Mouse (Mus musculus): ENCODE results near the gene Hint2. TPM values are rescaled to one million over a fixed set of nuclear protein-coding genes. Genes with fewer than 3 reads are reported as not detected.

Gene Hint2
- polyA plus RNA-seq, 1 experiment from 2014 or later, result 120 TPM

DNA sequence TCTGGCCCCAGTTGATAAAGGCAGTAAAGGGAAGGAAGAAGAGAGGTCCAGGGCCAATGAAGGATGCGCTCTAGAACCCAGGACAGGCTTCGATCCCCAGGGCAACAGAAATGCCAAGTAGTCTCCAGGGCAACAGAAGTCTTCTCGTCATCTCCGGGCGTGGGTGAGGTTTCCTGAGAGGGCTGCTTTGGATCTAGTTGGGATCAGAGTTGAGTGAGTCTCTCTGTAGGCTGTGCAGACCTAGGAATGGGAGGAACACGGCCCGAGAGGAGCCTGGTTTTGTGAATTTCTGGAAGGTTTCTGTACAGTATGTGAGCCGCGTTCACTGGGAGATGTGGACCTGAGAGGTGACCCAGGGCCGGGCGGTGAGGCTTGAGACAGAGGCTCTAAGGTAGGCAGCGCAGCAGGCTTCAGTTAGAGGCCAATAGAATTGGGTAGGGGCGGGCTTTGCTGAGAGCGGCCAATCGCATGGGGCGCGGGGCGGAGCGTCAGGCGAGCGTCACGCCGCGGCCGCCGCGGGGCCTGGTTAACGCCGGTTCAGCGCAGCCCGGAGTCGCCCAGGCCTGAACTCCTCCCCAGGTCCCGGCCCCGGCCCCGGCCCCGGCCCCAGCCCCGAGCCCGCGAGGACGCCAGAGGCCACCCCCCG lies 12.6 kb upstream of the Hint2 start, which contains the start of the genes Tmem8b and Fam221b:
Gene Tmem8b, plus strand, starts transcription at position 190 of the 646 bp plus-strand sequence.
Gene Fam221b, minus strand, starts transcription at position 364 of the 646 bp plus-strand sequence.
- ATAC-seq (ENCODE audit: low read depth), result peak; percentile 96
- Histone ChIP-seq H3K4me1 (replicated peaks; ENCODE audit: control insufficient read depth, insufficient read depth, low read length) (peaks cover 12% of the 10 kb centered on the region; the same call in 1 of the 2 replicates), H3K27me3 (ENCODE audit: control insufficient read depth, insufficient read depth, low read depth, low read length) (peaks cover 9% of the 10 kb centered on the region; the same call in 1 of the 2 replicates), H3K27ac (ENCODE audit: low read length) (peak within 1 kb of the TSS; percentile 14), H3K4me3 (ENCODE audit: low read length) (peak within 1 kb of the TSS; percentile 80), H3K4me2 (ENCODE audit: low read depth, low read length) (peak within 1 kb of the TSS; percentile 68), H3K9ac (ENCODE audit: low read length) (peak within 1 kb of the TSS; percentile 91), H3K9me3 (ENCODE audit: control insufficient read depth, low read length) (no peaks in the 10 kb centered on the region), H3K36me3 (ENCODE audit: control insufficient read depth, insufficient read depth, low read length) (no peaks in the 10 kb centered on the region)
- WGBS, result 1% methylated on average over 28 of the region's 41 CpGs

GRCm38 (mm10) chr4:43666412-43666811 lies 10.1 kb upstream of the Hint2 start:
- Histone ChIP-seq H3K36me3 (ENCODE audit: control insufficient read depth, insufficient read depth, low read length) (no peaks in the 10 kb centered on the region), H3K4me2 (ENCODE audit: low read depth, low read length) (no peak overlapping the region), H3K4me3 (ENCODE audit: low read length) (no peak overlapping the region), H3K4me1 (replicated peaks; ENCODE audit: control insufficient read depth, insufficient read depth, low read length) (peaks cover 10% of the 10 kb centered on the region; the same call in 1 of the 2 replicates), H3K27ac (ENCODE audit: low read length) (no peak overlapping the region), H3K9ac (ENCODE audit: low read length) (no peak overlapping the region), H3K9me3 (ENCODE audit: control insufficient read depth, low read length) (no peaks in the 10 kb centered on the region), H3K27me3 (ENCODE audit: control insufficient read depth, insufficient read depth, low read depth, low read length) (peaks cover 16% of the 10 kb centered on the region)
- 19% methylated on average over 4 of the region's 4 CpGs for WGBS
- ATAC-seq (ENCODE audit: low read depth), result no peak

- Histone ChIP-seq H3K27me3 (ENCODE audit: control insufficient read depth, insufficient read depth, low read depth, low read length) (peaks cover 2% of the 10 kb centered on the region; the same call in 1 of the 2 replicates), H3K4me1 (replicated peaks; ENCODE audit: control insufficient read depth, insufficient read depth, low read length) (peaks cover 6% of the 10 kb centered on the region), H3K9ac (ENCODE audit: low read length) (no peak overlapping the region), H3K4me2 (ENCODE audit: low read depth, low read length) (peak overlapping the region; percentile 49), H3K4me3 (ENCODE audit: low read length) (peak overlapping the region; percentile 78), H3K36me3 (ENCODE audit: control insufficient read depth, insufficient read depth, low read length) (no peaks in the 10 kb centered on the region), H3K27ac (ENCODE audit: low read length) (no peak overlapping the region), H3K9me3 (ENCODE audit: control insufficient read depth, low read length) (no peaks in the 10 kb centered on the region)
- no peak for ATAC-seq (ENCODE audit: low read depth)
- 50% methylated on average over 4 of the region's 4 CpGs for WGBS
These were observed 880 bp upstream of the Hint2 start for GRCm38 (mm10) chr4:43657146-43657545.

DNA sequence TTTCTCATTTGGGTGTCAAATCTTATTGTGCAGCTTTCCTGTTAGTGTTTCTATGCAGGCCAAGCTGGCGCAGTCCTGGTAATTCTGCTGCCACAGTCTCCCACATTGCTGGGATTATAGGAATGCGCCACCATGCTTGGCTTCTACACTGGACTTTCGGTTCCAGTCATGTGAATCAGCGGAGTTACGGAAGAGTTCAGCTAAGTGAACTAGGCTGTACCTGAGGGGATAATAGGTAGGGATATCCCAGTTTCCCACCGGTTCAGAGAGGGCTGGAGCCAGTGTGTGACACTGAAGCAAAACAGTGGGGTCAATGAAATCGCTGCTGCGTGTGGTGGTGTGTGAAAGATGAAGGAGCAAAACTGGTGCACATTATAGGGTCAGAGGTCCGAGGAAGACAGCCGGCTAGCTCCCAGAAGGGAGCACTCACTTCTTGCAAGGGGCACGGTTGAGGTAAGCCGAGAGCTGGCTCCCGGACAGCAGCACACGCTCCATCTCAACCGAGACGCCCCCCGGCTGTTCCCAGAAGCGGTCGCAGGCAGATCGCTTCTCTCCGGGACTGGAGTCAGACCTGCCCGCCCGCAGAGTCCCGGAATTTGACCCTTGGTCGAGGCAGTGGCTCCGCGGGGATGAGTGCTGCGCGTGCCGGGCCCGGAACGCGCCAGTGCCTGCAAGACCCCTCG lies 469 bp downstream of the Hint2 start:
- peak overlapping the region; percentile 90 for H3K27ac ChIP-seq (ENCODE audit: low read length)
- ATAC-seq (ENCODE audit: low read depth), result peak; percentile 45; the same call in 1 of the 2 replicates
- peaks cover 2% of the 10 kb centered on the region; the same call in 1 of the 2 replicates for H3K36me3 ChIP-seq (ENCODE audit: control insufficient read depth, insufficient read depth, low read length)
- H3K4me1 ChIP-seq (replicated peaks; ENCODE audit: control insufficient read depth, insufficient read depth, low read length), result peaks cover 6% of the 10 kb centered on the region
- peak overlapping the region; percentile 78 for H3K4me3 ChIP-seq (ENCODE audit: low read length)
- H3K27me3 ChIP-seq (ENCODE audit: control insufficient read depth, insufficient read depth, low read depth, low read length), result no peaks in the 10 kb centered on the region
- H3K9me3 ChIP-seq (ENCODE audit: control insufficient read depth, low read length), result no peaks in the 10 kb centered on the region
- H3K9ac ChIP-seq (ENCODE audit: low read length), result peak overlapping the region; percentile 89
- H3K4me2 ChIP-seq (ENCODE audit: low read depth, low read length), result peak overlapping the region; percentile 71
- 5% methylated on average over 34 of the region's 34 CpGs for WGBS

GRCm38 (mm10) chr4:43653161-43654015 lies 2.9 kb downstream of the Hint2 start, which contains the start of gene Spag8:
Gene Spag8, minus strand, starts transcription at chr4:43653594.
- Histone ChIP-seq H3K36me3 (ENCODE audit: control insufficient read depth, insufficient read depth, low read length) (peaks cover 13% of the 10 kb centered on the region), H3K4me3 (ENCODE audit: low read length) (peak within 1 kb of the TSS; percentile 36), H3K27me3 (ENCODE audit: control insufficient read depth, insufficient read depth, low read depth, low read length) (no peaks in the 10 kb centered on the region), H3K9me3 (ENCODE audit: control insufficient read depth, low read length) (peaks cover 7% of the 10 kb centered on the region), H3K4me1 (replicated peaks; ENCODE audit: control insufficient read depth, insufficient read depth, low read length) (peaks cover 6% of the 10 kb centered on the region), H3K27ac (ENCODE audit: low read length) (no peak within 1 kb of the TSS), H3K9ac (ENCODE audit: low read length) (peak within 1 kb of the TSS; percentile 35; the same call in 1 of the 2 replicates), H3K4me2 (ENCODE audit: low read depth, low read length) (peak within 1 kb of the TSS; percentile 52)
- ATAC-seq (ENCODE audit: low read depth), result no peak
- WGBS, result 9% methylated on average over 24 of the region's 24 CpGs

DNA sequence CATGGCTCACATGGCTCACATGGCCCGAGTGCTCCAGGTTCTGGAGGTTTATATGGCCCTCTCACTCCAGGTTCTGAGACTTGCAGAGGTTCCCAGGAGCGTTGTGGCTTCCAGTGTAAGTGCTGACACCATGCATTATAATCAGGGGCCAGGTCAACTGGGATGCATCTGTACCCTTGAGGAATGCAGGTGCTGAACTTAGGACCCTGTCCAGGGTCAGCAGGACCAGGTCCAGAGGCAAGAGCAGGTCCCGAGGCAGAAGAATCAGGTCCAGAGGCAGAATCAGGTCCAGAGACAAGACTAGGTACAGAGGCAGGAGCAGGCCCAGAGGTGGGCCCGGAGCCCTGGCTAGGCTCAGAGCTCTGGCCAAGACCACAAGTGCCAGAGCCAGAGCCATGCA lies 3.5 kb downstream of the Hint2 start:
- Histone ChIP-seq H3K9ac (ENCODE audit: low read length) (no peak overlapping the region), H3K4me2 (ENCODE audit: low read depth, low read length) (no peak overlapping the region), H3K4me1 (replicated peaks; ENCODE audit: control insufficient read depth, insufficient read depth, low read length) (peaks cover 6% of the 10 kb centered on the region), H3K36me3 (ENCODE audit: control insufficient read depth, insufficient read depth, low read length) (peaks cover 13% of the 10 kb centered on the region), H3K27ac (ENCODE audit: low read length) (no peak overlapping the region), H3K9me3 (ENCODE audit: control insufficient read depth, low read length) (peaks cover 7% of the 10 kb centered on the region), H3K27me3 (ENCODE audit: control insufficient read depth, insufficient read depth, low read depth, low read length) (no peaks in the 10 kb centered on the region), H3K4me3 (ENCODE audit: low read length) (no peak overlapping the region)
- 83% methylated on average over 4 of the region's 4 CpGs for WGBS
- ATAC-seq (ENCODE audit: low read depth), result no peak

DNA sequence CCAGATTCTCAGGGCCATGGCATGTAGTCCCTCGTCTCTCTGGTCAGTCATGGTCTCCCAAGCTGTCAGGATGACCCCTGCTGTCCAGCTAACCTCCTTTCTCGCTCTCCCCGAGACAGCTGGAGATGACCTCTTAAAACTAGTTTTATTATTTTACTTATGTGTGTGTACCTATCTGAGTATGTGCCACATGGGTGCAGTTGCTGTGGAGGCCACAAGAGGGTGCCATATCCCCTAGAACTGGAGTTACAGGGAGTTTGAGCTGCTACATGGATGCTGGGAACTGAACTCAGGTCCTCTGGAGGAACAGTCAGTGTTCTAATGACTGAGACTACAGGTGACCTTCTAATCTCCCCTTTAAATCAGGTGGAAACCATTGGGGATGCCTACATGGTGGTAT lies 6.5 kb downstream of the Hint2 start:
- no peak overlapping the region for H3K4me2 ChIP-seq (ENCODE audit: low read depth, low read length)
- no peak overlapping the region for H3K9ac ChIP-seq (ENCODE audit: low read length)
- H3K9me3 ChIP-seq (ENCODE audit: control insufficient read depth, low read length), result peaks cover 7% of the 10 kb centered on the region
- WGBS, result 95% methylated on average over 3 of the region's 3 CpGs
- no peaks in the 10 kb centered on the region for H3K27me3 ChIP-seq (ENCODE audit: control insufficient read depth, insufficient read depth, low read depth, low read length)
- H3K36me3 ChIP-seq (ENCODE audit: control insufficient read depth, insufficient read depth, low read length), result peaks cover 13% of the 10 kb centered on the region
- no peak for ATAC-seq (ENCODE audit: low read depth)
- H3K27ac ChIP-seq (ENCODE audit: low read length), result no peak overlapping the region
- no peak overlapping the region for H3K4me3 ChIP-seq (ENCODE audit: low read length)
- H3K4me1 ChIP-seq (replicated peaks; ENCODE audit: control insufficient read depth, insufficient read depth, low read length), result peaks cover 4% of the 10 kb centered on the region; the same call in 1 of the 2 replicates

- 82% methylated on average over 6 of the region's 6 CpGs for WGBS
These were observed 15.8 kb downstream of the Hint2 start for GRCm38 (mm10) chr4:43640491-43640890.

More at GRCm38 (mm10) chr4:43640491-43640890, 15.8 kb downstream of the Hint2 start:
- Histone ChIP-seq H3K9me3 (ENCODE audit: control insufficient read depth, low read length) (no peaks in the 10 kb centered on the region), H3K36me3 (ENCODE audit: control insufficient read depth, insufficient read depth, low read length) (no peaks in the 10 kb centered on the region), H3K4me2 (ENCODE audit: low read depth, low read length) (no peak overlapping the region), H3K27me3 (ENCODE audit: control insufficient read depth, insufficient read depth, low read depth, low read length) (no peaks in the 10 kb centered on the region), H3K4me1 (replicated peaks; ENCODE audit: control insufficient read depth, insufficient read depth, low read length) (no peaks in the 10 kb centered on the region), H3K4me3 (ENCODE audit: low read length) (no peak overlapping the region), H3K9ac (ENCODE audit: low read length) (no peak overlapping the region), H3K27ac (ENCODE audit: low read length) (no peak overlapping the region)
- no peak for ATAC-seq (ENCODE audit: low read depth)

Data from lung, embryonic 16.5 days (tissue).